Mouse (Mus musculus): Measurements from ENCODE around the gene Hsd17b7. TPM values are rescaled to one million over a fixed set of nuclear protein-coding genes. Genes with fewer than 3 reads are reported as not detected.
A peak's percentile ranks its signal among the peaks of the same experiment; 100 is the strongest.

Hsd17b7 gene
- polyA plus RNA-seq, 2 experiments = 5.5 to 11.0 TPM

DNA sequence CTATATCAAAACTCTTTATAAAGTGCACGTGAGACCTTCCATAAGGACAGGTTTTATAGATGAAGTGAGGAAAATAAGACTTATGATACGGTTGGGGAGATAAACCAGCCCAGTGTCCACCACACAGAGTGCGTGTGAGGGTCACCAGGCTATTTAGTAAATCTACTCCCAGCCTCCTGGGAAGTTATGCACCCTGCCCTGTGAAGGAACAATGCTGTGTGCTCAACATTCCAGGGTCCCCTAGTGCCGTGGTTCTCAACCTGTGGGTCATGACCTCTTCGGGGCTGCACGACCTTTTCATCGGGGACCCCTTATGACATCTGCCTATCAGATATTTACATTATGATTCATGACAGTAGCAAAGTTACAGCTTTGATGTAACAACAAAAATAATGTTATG lies 20.8 kb downstream of the Hsd17b7 start:
- no peak overlapping the region for H3K4me3 ChIP-seq (ENCODE audit: insufficient read depth in 1 of 2, low read depth in 2 of 2, low read length in 2 of 2)
- 73% methylated on average over 7 of the region's 7 CpGs for WGBS (ENCODE audit: insufficient replicate concordance)
- no peaks in the 10 kb centered on the region for H3K4me1 ChIP-seq (replicated peaks; ENCODE audit: control insufficient read depth in 2 of 2, insufficient read depth in 2 of 2, low read length in 1 of 2)
- H3K27me3 ChIP-seq (ENCODE audit: control insufficient read depth, insufficient read depth, low read length) = no peaks in the 10 kb centered on the region
- no peak overlapping the region for H3K4me2 ChIP-seq (ENCODE audit: low read depth)
- H3K27ac ChIP-seq = no peak overlapping the region
- TF ChIP-seq EP300 (IDR thresholded peaks at IDR 0.05; ENCODE audit: low read depth) (no peak), CTCF (IDR thresholded peaks at IDR 0.05; ENCODE audit: low read depth) (no peak)
- H3K9ac ChIP-seq (replicated peaks) = no peak overlapping the region
- H3K36me3 ChIP-seq (replicated peaks; ENCODE audit: control insufficient read depth, insufficient read depth, low read depth) = no peaks in the 10 kb centered on the region
- DNase-seq (ENCODE audit: low read depth in 3 of 3, low spot score in 3 of 3) = no peak
- ATAC-seq (ENCODE audit: insufficient read depth) = no peak
- no peaks in the 10 kb centered on the region for H3K9me3 ChIP-seq (ENCODE audit: control insufficient read depth, low read length)

DNA sequence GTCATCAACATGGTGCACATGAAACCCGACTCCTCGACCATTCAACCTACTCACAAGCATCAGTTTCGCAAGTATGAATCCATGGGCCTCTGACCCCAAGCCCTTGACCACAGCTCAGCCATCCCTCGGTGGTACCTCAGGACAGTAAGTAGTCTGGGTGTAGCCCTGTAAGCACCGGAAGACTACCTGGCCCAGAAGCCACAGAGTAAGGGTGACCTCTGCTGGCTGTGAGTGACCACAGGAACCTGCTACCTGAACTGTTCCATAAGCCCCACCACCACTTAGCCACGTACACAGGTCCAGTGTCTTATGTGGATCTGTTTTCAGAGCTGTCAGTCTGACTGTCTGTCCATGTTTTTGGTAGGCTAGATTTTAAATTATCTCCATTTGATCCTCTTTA lies 21.4 kb downstream of the Hsd17b7 start:
- no peaks in the 10 kb centered on the region for H3K9me3 ChIP-seq (ENCODE audit: control insufficient read depth, low read length)
- no peak for TF ChIP-seq EP300 (IDR thresholded peaks at IDR 0.05; ENCODE audit: low read depth)
- peak; percentile 14; the same call in 1 of the 2 replicates for TF ChIP-seq CTCF (IDR thresholded peaks at IDR 0.05; ENCODE audit: low read depth)
- H3K27ac ChIP-seq = no peak overlapping the region
- ATAC-seq (ENCODE audit: insufficient read depth) = no peak
- no peak for DNase-seq (ENCODE audit: low read depth in 3 of 3, low spot score in 3 of 3)
- H3K36me3 ChIP-seq (replicated peaks; ENCODE audit: control insufficient read depth, insufficient read depth, low read depth) = no peaks in the 10 kb centered on the region
- no peaks in the 10 kb centered on the region for H3K27me3 ChIP-seq (ENCODE audit: control insufficient read depth, insufficient read depth, low read length)
- no peak overlapping the region for H3K9ac ChIP-seq (replicated peaks)
- no peaks in the 10 kb centered on the region for H3K4me1 ChIP-seq (replicated peaks; ENCODE audit: control insufficient read depth in 2 of 2, insufficient read depth in 2 of 2, low read length in 1 of 2)
- no peak overlapping the region for H3K4me2 ChIP-seq (ENCODE audit: low read depth)
- 47% methylated on average over 6 of the region's 6 CpGs for WGBS (ENCODE audit: insufficient replicate concordance)
- no peak overlapping the region for H3K4me3 ChIP-seq (ENCODE audit: insufficient read depth in 1 of 2, low read depth in 2 of 2, low read length in 2 of 2)

DNA sequence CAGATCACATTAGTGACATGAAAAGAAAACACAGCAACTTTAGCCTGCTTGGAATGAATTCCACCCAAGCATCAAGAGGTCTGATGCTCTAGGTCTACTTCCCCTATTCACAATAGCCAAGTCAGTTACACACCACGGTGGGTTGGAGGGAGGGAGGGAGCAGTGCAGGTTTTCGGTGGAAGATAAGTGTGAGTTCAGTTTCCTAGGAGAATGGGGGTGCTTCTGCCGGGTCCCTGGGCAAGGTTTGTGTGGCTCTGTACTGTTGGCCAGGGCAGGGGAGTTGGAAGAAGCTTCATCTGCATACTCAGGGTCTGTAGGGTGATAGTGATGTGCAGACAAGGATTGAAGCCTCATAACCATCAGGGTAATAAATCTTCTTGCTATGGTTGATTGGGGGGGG lies 23.0 kb downstream of the Hsd17b7 start:
- no peak for ATAC-seq (ENCODE audit: insufficient read depth)
- TF ChIP-seq CTCF (IDR thresholded peaks at IDR 0.05; ENCODE audit: low read depth) (no peak), EP300 (IDR thresholded peaks at IDR 0.05; ENCODE audit: low read depth) (no peak)

DNA sequence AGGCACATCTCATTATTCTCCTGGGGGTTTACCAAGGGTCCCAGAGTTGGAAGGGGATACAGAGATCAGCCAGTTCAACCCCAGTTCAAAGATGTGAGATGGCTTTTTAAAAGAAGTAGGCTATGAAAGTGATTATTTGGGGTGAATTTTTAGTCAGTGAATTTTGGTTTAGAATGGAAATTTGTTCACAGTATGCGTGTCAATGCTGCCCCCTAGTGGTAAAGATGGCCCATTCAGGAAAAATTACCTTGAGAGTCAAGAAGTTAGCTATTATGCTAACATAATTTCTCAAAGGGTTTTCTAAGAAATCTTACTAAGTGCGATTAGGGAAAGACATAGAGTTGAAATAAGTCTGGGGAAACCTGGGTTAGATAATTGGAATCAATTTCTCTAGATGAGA lies 29.7 kb downstream of the Hsd17b7 start:
- no peaks in the 10 kb centered on the region for H3K36me3 ChIP-seq (replicated peaks; ENCODE audit: control insufficient read depth, insufficient read depth, low read depth)
- H3K4me3 ChIP-seq (ENCODE audit: insufficient read depth in 1 of 2, low read depth in 2 of 2, low read length in 2 of 2) = no peak overlapping the region
- no peak for ATAC-seq (ENCODE audit: insufficient read depth)
- H3K27me3 ChIP-seq (ENCODE audit: control insufficient read depth, insufficient read depth, low read length) = no peaks in the 10 kb centered on the region
- WGBS (ENCODE audit: insufficient replicate concordance) = 2% methylated on average over 2 of the region's 2 CpGs
- DNase-seq (ENCODE audit: low read depth in 3 of 3, low spot score in 3 of 3) = peak in 1 of 3 experiments; percentile 19
- no peak overlapping the region for H3K4me2 ChIP-seq (ENCODE audit: low read depth)
- H3K4me1 ChIP-seq (replicated peaks; ENCODE audit: control insufficient read depth in 2 of 2, insufficient read depth in 2 of 2, low read length in 1 of 2) = no peaks in the 10 kb centered on the region
- no peak overlapping the region for H3K27ac ChIP-seq
- TF ChIP-seq CTCF (IDR thresholded peaks at IDR 0.05; ENCODE audit: low read depth) (peak; percentile 60; the same call in 1 of the 2 replicates), EP300 (IDR thresholded peaks at IDR 0.05; ENCODE audit: low read depth) (no peak)
- no peak overlapping the region for H3K9ac ChIP-seq (replicated peaks)
- no peaks in the 10 kb centered on the region for H3K9me3 ChIP-seq (ENCODE audit: control insufficient read depth, low read length)

More for the DNA sequence above, 23.0 kb downstream of the Hsd17b7 start:
- WGBS (ENCODE audit: insufficient replicate concordance) = 35% methylated on average over 3 of the region's 3 CpGs
- Histone ChIP-seq H3K9me3 (ENCODE audit: control insufficient read depth, low read length) (no peaks in the 10 kb centered on the region), H3K4me3 (ENCODE audit: insufficient read depth in 1 of 2, low read depth in 2 of 2, low read length in 2 of 2) (no peak overlapping the region), H3K4me2 (ENCODE audit: low read depth) (no peak overlapping the region), H3K9ac (replicated peaks) (no peak overlapping the region), H3K27ac (no peak overlapping the region), H3K36me3 (replicated peaks; ENCODE audit: control insufficient read depth, insufficient read depth, low read depth) (no peaks in the 10 kb centered on the region), H3K27me3 (ENCODE audit: control insufficient read depth, insufficient read depth, low read length) (no peaks in the 10 kb centered on the region), H3K4me1 (replicated peaks; ENCODE audit: control insufficient read depth in 2 of 2, insufficient read depth in 2 of 2, low read length in 1 of 2) (no peaks in the 10 kb centered on the region)
- no peak for DNase-seq (ENCODE audit: low read depth in 3 of 3, low spot score in 3 of 3)

DNA sequence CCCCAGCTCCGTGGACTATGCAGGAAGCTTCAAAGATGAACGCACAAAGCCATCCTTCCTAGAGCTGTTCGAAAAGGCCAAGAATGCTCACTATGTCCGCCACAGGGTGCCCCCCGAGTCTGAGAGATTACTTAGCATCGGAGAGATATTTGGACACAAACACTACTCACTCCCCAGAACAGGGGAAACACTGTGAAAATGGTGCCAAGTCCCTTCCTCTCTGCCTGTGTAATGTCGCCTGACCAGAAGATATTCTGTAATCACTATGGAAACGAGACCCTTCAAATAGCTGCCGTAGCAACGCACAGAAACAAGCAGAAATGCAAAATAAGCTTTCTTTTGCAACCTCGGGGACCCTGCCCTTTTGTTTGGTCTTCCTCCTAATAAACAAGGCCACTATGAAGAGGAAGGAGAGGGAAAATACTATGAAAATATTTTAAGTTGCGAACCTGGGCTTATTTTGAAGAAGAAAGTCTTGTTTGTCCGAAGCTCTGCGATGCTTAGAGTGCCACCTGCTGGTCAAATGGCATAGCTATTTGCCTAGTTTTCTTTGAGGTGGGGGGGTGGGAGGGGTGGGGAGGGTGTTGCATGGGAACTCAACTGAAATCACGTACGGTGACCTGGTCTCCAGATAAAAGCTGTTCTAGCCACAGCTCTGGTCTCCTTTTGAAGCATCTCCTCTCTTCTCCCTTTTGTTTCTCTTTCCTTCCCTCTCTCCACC lies 34.9 kb downstream of the Hsd17b7 start:
- no peaks in the 10 kb centered on the region for H3K9me3 ChIP-seq (ENCODE audit: control insufficient read depth, low read length)
- ATAC-seq (ENCODE audit: insufficient read depth) (no peak), DNase-seq (ENCODE audit: low read depth in 3 of 3, low spot score in 3 of 3) (peak in 1 of 3 experiments; percentile 9)
- TF ChIP-seq EP300 (IDR thresholded peaks at IDR 0.05; ENCODE audit: low read depth) (no peak), CTCF (IDR thresholded peaks at IDR 0.05; ENCODE audit: low read depth) (peak; percentile 50)
- no peak overlapping the region for H3K4me2 ChIP-seq (ENCODE audit: low read depth)
- H3K4me1 ChIP-seq (replicated peaks; ENCODE audit: control insufficient read depth in 2 of 2, insufficient read depth in 2 of 2, low read length in 1 of 2) = no peaks in the 10 kb centered on the region
- no peaks in the 10 kb centered on the region for H3K36me3 ChIP-seq (replicated peaks; ENCODE audit: control insufficient read depth, insufficient read depth, low read depth)
- H3K9ac ChIP-seq (replicated peaks) = no peak overlapping the region
- H3K27ac ChIP-seq = no peak overlapping the region
- no peaks in the 10 kb centered on the region for H3K27me3 ChIP-seq (ENCODE audit: control insufficient read depth, insufficient read depth, low read length)
- no peak overlapping the region for H3K4me3 ChIP-seq (ENCODE audit: insufficient read depth in 1 of 2, low read depth in 2 of 2, low read length in 2 of 2)
- WGBS (ENCODE audit: insufficient replicate concordance) = 45% methylated on average over 16 of the region's 16 CpGs

Measured in liver, embryonic 14.5 days (tissue).